Mouse (Mus musculus): ENCODE results near the gene Ces2b. TPM values are rescaled to one million over a fixed set of nuclear protein-coding genes. Genes with fewer than 3 reads are reported as not detected.
A peak's percentile ranks its signal among the peaks of the same experiment; 100 is the strongest.
"Not testable (repeated sequence)": the region's sequence is repeated elsewhere in the genome, so short reads cannot be mapped to it uniquely, and the experiment has no call there.

Ces2b gene
- total RNA-seq (2014; fragmentation: Nextera tagmentation) (not detected in 2 replicates), total RNA-seq (2017) (not detected in 2 replicates)

- no peak for ATAC-seq (replicated peaks; ENCODE audit: low FRiP score, low TSS enrichment, poor library complexity, severe bottlenecking)
Measured at GRCm38 (mm10) chr8:104831440-104831839, at the start of gene Ces2b. Gene Ces2b (plus strand): TSS chr8:104831572.

- no peak for ATAC-seq (replicated peaks; ENCODE audit: low FRiP score, low TSS enrichment, poor library complexity, severe bottlenecking)
Measured at GRCm38 (mm10) chr8:104787049-104787448, 44.3 kb upstream of the Ces2b start.

DNA sequence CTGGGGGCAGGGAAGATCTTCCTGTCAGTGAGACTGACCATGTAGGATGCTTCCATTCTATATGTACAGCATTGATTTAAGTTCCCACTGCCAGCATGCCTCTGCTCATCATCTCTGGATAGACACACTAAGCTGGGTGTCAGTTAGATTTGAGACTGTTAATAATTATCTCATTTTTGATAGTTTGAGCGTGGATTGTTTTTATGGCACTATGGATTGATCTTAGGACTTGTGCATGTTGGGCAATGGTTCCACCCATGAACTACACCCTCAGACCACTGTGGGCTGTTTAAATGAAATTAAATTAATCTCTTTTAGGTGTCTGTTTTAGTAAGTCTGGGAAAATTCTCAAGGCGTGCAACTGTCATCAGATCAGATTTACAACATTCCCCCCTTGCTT is 42.4 kb upstream of the Ces2b start:
- no peak for ATAC-seq (replicated peaks; ENCODE audit: low FRiP score, low TSS enrichment, poor library complexity, severe bottlenecking)

- peak; percentile 73 for ATAC-seq (replicated peaks; ENCODE audit: low FRiP score, low TSS enrichment, poor library complexity, severe bottlenecking)
Measured at GRCm38 (mm10) chr8:104789886-104790680, 41.3 kb upstream of the Ces2b start.

DNA sequence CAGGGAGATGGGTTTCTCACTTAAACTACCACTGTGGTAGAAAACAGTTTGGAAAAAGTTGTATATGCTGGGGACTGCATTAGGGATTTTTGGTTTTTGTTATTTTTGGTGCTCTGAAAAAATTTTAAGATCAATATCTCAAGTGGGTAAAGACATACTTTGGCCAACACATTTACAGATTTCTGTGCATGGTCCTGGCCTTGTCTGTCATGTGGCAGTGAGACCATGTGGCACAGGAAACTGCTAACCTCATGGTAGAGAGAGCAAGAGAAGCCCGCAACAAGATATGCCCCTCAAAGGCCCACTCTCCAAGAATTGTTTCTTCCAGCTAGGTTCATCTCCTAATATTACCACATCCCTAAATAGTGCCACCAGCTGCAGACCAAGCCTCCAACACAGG is 32.0 kb upstream of the Ces2b start:
- no peak for ATAC-seq (replicated peaks; ENCODE audit: low FRiP score, low TSS enrichment, poor library complexity, severe bottlenecking)

DNA sequence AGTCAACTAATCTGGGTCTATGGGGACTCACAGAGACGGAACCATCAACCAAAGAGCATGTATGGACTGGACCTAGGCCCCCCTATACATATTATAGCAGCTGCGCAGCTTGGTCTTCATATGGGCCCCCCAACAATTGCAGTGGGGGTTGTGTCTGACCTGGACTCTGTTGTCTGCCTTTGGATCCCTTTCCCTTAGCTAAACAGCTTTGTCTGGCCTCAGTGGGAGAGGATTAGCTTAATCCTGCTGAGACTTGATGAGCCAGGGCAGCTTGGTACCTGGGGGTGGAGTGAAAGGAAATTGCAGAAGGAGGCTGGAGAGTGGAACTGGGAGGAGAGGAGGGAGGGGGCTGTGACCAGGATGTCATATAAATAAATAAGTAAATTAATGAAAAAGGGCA is 25.2 kb upstream of the Ces2b start:
- ATAC-seq (replicated peaks; ENCODE audit: low FRiP score, low TSS enrichment, poor library complexity, severe bottlenecking), result no peak

DNA sequence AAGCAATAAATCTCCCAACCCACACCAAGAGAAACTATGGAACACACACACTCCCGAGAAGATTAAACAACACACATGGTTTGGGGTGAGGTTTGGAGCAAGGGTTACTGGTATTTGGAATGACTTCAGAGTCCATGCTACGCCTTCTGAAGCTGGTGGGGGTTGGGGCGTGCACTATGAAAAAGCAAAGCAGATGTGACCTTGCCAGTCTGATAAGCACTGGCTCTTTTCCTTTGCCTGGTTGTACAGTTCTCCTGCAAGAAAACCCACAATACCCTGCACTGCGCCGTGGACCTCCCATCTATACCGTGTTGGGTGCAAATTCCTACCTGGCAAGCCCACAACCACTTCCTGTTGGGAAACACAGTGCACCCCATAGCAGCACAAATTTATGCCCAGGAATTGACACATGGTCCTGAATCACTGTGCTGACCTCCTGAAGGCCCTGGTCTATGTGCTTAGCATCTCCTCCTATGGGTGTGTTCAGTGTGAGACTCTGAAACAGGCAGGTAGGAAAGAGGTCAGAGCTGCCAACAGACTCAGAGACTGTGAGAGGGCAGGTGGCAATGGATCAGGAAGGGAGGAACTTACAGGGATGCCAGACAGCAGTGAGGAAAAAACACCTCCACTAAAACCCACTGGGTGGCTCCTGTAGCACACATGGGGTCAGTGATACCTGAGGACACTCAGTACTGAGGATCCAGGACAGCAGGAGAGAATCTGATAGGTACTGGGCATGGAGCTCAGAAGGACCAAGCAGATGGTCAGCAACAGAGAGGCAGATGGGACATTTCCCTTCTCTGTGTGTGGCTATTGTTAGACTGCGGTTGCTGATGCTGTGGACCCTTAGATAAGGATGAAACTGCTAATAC is 22.6 kb upstream of the Ces2b start:
- ATAC-seq (replicated peaks; ENCODE audit: low FRiP score, low TSS enrichment, poor library complexity, severe bottlenecking), result no peak

DNA sequence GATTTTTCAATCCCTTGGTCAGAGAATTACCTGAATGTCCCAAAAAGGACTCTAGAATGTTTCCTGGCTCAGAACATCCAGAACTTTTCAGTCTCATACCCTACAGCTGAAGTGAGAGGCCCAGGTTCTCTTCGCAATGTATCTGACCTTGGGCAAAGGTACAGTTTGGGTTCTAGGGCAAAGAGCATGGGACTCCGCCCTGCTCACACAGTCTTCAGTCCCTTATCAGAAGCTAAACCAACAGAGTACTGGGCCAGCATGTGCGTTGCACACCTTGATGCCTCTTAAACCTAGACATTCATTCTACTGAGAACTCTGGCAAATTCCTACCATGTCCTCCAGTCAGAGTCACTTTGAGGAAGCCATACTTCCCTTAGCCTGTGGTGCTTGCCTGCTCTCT is 21.9 kb upstream of the Ces2b start:
- ATAC-seq (replicated peaks; ENCODE audit: low FRiP score, low TSS enrichment, poor library complexity, severe bottlenecking), result no peak

GRCm38 (mm10) chr8:104826912-104827311 is 4.5 kb upstream of the Ces2b start:
- no peak for ATAC-seq (replicated peaks; ENCODE audit: low FRiP score, low TSS enrichment, poor library complexity, severe bottlenecking)

DNA sequence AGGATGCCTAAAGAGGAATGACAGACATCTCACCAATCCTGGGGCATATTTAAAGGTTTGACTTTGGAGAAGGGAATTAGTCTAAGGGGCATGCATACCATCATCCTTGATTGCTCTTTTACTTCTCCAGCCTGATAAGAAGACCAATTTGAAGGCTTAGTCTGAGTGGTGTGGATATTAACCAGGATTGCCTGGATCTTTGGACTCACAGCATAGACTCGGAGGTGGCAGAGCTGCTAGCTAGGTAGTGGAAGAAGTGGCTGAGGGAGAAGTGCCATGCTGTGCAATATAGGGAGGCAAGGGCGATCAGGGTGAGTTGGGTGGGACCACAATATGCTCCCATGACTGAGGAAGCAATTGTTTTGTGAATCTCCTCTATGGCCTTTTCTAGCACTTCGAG is 3.2 kb upstream of the Ces2b start:
- ATAC-seq (replicated peaks; ENCODE audit: low FRiP score, low TSS enrichment, poor library complexity, severe bottlenecking), result no peak

GRCm38 (mm10) chr8:104841360-104842078 is 10.1 kb downstream of the Ces2b start:
- ATAC-seq (replicated peaks; ENCODE audit: low FRiP score, low TSS enrichment, poor library complexity, severe bottlenecking), result no peak

DNA sequence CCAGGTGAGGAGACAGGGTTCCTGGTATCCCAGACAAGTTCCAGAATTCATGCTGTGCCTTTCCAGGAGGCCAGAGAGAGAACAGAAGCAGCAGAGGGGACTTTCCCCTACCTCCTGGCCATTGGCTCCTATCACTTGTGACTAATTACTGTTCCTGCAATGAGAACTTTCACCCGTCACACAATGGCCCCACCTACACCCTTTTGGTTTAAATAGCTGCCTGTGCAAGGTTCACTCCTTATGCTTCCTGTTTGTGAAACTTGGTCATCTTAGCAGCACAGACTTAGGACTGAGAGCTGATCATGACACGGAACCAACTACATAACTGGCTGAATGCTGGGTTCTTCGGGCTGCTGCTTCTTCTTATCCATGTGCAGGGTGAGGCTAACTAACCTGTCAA is 15.5 kb downstream of the Ces2b start, which contains the start of gene Ces2c:
TSS of gene Ces2c (plus strand) at position 238 of the 400 bp plus-strand sequence.
- ATAC-seq (replicated peaks; ENCODE audit: low FRiP score, low TSS enrichment, poor library complexity, severe bottlenecking), result no peak

- ATAC-seq (replicated peaks; ENCODE audit: low FRiP score, low TSS enrichment, poor library complexity, severe bottlenecking), result no peak
Measured at GRCm38 (mm10) chr8:104847741-104848462, 16.5 kb downstream of the Ces2b start.

DNA sequence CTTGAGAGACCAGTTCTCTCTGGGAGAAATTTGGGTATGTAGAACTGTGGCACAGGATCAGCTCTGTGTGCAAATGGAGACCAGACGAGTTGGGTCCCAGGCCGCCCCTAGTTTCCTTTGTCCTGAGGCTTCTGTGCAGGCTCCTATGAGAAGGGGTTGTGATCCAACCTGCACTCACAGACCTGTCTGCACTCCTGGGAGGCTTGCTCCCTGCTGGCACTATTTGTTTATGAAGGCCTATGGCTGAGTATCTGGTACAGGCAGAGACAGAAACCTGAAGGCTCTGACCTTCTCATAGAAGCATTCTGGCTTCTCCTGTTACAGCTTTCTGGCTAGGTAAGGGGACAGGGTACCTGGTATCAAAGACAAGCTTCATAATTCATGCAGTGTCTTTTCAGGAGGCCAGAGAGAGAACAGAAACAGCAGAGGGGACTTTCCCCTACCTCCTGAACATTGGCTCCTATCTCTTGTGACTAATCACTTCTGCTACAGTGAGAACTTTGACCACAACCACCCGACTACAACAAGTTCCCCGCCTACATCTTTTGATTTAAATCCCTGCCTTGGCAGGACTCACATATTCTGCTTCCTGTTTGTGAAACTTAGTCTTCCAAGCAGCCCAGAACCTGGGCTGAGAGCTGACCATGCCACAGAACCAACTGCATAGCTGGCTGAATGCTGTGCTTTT is 35.6 kb downstream of the Ces2b start:
- ATAC-seq (replicated peaks; ENCODE audit: low FRiP score, low TSS enrichment, poor library complexity, severe bottlenecking), result not testable (repeated sequence)

DNA sequence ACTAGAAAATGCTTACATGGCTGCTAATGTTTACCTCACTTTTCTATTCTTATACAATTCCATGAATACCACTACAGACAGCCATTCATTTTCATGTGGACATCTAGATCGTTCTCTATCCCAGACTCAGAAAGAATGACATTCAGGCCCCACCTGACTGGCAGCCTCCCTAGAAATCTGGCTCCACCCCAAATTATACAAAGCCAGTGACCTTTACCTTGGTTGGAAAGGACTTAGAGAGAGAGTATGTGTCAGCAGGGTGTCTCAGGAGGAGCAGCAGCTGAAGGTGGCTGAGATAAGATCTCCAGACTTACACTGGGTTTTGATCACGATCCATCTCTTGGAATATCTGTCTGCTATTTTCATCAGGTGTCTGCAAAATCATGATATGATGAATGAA is 37.5 kb downstream of the Ces2b start:
- not testable (repeated sequence) for ATAC-seq (replicated peaks; ENCODE audit: low FRiP score, low TSS enrichment, poor library complexity, severe bottlenecking)

- not testable (repeated sequence) for ATAC-seq (replicated peaks; ENCODE audit: low FRiP score, low TSS enrichment, poor library complexity, severe bottlenecking)
Measured at GRCm38 (mm10) chr8:104886223-104886926, 55.0 kb downstream of the Ces2b start.

Data from megakaryocyte-erythroid progenitor cell, adult 5-6 weeks (primary cell).